Mouse (Mus musculus) frontal cortex, postnatal 36 days (tissue): ENCODE measurements around the gene Syt6.

ENCODE experiments used
- DNase-seq, 2 experiments: peaks; one replicate each; pipeline ENCODE4 v3.0.0; 2022; ENCODE audit warnings: low spot score in 2 of 2

Syt6 gene

GRCm38 (mm10) chr3:103647164-103647867 is 72.3 kb downstream of the Syt6 start:
- no peak for DNase-seq

DNA sequence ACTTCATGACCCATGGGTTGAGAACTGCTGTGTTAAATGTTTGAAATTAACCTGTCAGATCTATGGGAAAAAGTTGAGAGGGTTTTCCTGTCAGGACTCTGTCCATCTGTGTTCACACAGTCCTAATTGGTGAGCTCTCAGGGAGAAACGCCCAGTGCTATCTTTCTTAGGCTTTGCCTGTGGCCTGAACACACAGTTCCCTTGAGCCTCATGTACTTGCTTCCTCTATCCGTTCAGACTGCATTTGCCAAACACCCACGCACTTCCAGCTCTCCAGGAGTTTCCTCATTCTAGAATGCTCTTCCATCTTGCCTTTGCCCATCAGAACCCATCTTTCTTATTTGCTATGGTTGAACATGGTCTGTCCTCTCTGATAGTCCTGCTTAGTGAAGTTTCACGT is 73.5 kb downstream of the Syt6 start:
- no peak for DNase-seq

DNA sequence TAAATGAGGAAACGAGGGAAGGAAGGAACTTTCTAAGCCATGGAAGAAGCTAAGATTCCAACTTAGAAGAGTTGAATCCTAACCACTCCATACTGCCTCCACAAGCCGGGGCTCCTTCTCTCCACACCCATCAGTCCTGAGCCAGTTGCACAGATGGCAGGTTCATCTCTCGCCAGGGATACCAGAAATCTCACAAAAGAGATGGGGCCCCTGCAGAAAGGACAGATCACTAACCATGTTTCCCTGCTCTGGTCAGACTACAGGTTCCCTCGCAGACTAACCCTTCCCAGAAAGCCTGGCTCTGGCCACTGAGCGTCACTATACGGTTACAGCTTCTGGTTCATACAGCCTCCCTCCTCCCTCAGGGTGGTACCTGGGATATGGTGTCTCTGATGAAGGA is 74.7 kb downstream of the Syt6 start:
- no peak for DNase-seq

GRCm38 (mm10) chr3:103650406-103650805 is 75.4 kb downstream of the Syt6 start:
- DNase-seq, result no peak

DNA sequence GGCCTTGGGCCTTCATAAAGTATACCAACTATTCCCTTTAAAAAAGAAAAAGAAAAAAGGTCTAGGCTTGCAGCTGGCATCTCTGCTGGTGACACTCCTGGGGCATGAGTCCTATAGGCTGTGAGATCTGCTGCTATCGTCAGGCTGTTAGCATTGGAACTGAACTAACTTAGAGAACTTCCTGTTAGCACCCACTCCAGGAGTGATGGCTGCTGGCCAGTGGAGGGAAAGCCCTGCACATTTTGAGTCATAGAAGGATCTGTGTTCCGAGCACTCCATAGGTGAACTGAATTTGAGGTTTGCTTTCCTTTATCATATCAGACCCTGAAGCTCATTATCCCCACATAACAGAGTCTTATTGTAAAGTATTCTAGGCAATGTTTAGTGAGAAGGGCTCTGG is 85.0 kb downstream of the Syt6 start:
- peak; percentile 21 to 29 for DNase-seq

GRCm38 (mm10) chr3:103661714-103662113 is 86.7 kb downstream of the Syt6 start:
- peak in 1 of 2 experiments; percentile 44 for DNase-seq

DNA sequence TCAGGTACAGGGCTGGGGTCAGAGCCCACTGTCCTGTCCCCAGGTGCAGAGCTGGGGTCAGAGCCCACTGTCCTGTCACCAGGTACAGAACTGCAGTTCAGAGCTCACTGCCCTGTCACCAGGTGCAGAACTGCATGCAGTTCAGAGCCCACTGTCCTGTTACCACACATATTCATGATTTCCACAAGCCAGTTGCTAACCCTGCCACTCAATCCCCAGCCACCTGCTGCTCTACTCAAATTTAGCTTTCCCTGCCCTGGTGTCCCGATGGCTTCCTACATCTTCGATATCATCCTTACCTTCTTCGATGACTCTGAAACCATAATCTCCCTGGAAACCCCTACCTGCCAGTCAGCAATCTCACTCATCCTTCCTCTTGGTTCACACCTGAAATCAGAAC is 88.4 kb downstream of the Syt6 start:
- DNase-seq, result no peak

GRCm38 (mm10) chr3:103672113-103672512 is 97.1 kb downstream of the Syt6 start:
- DNase-seq, result no peak

GRCm38 (mm10) chr3:103672716-103673115 is 97.7 kb downstream of the Syt6 start:
- DNase-seq, result no peak

- no peak for DNase-seq
Measured at GRCm38 (mm10) chr3:103678811-103679210, 103.8 kb downstream of the Syt6 start.

- peak; percentile 19 to 31 for DNase-seq
Measured at GRCm38 (mm10) chr3:103682473-103682872, 107.4 kb downstream of the Syt6 start.

GRCm38 (mm10) chr3:103683234-103683965 is 108.4 kb downstream of the Syt6 start:
- peak; percentile 47 to 54 for DNase-seq

- no peak for DNase-seq
Measured at GRCm38 (mm10) chr3:103683966-103684319, 108.9 kb downstream of the Syt6 start.

DNA sequence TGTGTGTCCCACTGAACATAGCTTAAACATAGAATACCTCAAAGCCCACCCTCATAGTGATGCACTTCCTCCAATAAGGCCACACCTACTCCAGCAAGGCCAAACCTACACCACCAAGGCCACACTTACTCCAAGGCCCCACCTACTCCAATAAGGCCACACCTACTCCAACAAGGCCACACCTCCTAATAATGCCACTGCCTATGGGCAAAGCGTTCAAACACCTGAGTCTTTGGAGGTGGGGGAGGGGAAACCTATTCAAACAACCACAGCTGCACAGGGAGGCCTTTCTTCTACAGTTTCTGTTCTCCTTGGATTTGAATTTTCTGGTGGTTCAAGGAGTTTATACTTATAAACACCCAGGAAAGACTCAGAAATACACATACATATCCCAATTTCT is 114.0 kb downstream of the Syt6 start:
- DNase-seq, result no peak

DNA sequence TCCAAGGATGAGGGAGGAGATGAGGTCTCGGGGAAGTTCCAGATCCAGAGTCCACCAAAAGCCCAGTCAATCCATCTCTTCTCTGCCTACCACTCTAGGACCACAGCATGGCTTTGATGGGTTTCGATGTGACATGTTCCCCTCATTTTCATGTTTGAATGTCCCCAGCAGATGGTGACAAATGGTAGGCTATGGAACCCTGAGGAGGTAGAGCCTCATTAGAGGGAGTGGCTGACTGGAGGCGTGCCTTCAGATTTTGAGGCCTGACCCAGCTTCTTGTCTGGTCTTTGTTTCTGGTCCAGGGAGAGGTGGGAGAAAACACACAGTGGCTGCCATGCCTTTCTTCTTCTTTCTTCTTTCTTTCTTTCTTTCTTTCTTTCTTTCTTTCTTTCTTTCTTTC is 115.5 kb downstream of the Syt6 start:
- DNase-seq, result no peak
